Mouse (Mus musculus) kidney, adult 2 months (tissue): ENCODE data around the gene Pdzrn4.

ENCODE experiments used
- CTCF ChIP-seq: fragments of 200-500 bp; conservative IDR thresholded peaks from 2 replicates; pipeline ENCODE4 v1.5.1; 2011; ENCODE audit warnings: low read depth, mild to moderate bottlenecking, control low read depth, low read length, moderate library complexity, mixed read lengths; ENCODE audit not compliant: insufficient read depth, insufficient read length
- POLR2A ChIP-seq: fragments of 200-500 bp; IDR thresholded peaks from one replicate; pipeline ENCODE4 v1.6.1; 2011; ENCODE audit warnings: low read depth, low read length, control low read depth

DNA sequence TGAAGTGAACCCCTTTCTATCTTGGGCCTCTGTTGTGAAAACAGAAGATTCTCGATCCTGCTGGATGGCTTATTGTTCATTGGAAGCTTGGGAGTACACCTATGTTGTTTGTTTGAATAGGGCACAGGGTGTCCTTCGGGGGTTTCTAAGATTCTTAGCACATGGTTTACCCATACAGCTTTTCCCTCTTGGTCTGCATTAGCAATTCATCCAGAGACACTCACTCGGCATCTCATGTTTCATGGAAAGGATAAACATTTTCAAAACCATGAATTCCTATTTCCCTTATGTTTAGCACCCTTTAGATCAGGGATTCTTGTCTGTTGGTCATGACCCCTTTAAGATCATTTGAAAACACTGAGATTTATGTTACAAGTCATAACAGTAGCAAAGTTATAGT lies 159.0 kb downstream of the Pdzrn4 start:
- no peak for TF ChIP-seq CTCF
- TF ChIP-seq POLR2A = no peak
